Mouse (Mus musculus): ENCODE data around the gene Sycp2. TPM values are rescaled to one million over a fixed set of nuclear protein-coding genes. Genes with fewer than 3 reads are reported as not detected.

Sycp2 gene
- polyA plus RNA-seq, 1 experiment from 2014 or later = not detected

Other genes with a start within 250 kb of the Sycp2 start
- 1.5 to 2.3 TPM (median 1.6 TPM) in 3 replicates for gene Ppp1r3d, start 6.8 kb upstream of the Sycp2 start, polyA plus RNA-seq (2018)
- 2.4 to 6.4 TPM (median 2.8 TPM) in 3 replicates for gene Fam217b, start 6.8 kb upstream of the Sycp2 start, polyA plus RNA-seq (2018)
- not detected in 3 replicates for gene Cdh26, start 22.8 kb upstream of the Sycp2 start, polyA plus RNA-seq (2018)

Data from macrophage (primary cell).